In genomic region chr10:21146263-21146662, GRCm38 (mm10) we compare ENCODE assay signal across 25 mouse cellular contexts. TPM values are rescaled to one million over a fixed set of nuclear protein-coding genes. Genes with fewer than 3 reads are reported as not detected.
DNase-seq lines count a peak whose midpoint lies in the region; ATAC-seq and TF ChIP-seq lines count a peak whose summit lies in the region.
"Had no signal": no experiment of that assay in that cellular context is flagged by ENCODE, and none has a peak within 500 bp of the region (broad histone marks: within the 10 kb centered on the region; RNA-seq: fewer than 3 reads in every experiment).

No protein-coding gene starts in this region.

- H3K27me3 ChIP-seq in heart, embryonic 11.5 days (ENCODE audit: control insufficient read depth, insufficient read depth, low read length) = no peaks in the 10 kb centered on the region
- H3K27me3 ChIP-seq in thymus, adult 2 months (ENCODE audit: control insufficient read depth, insufficient read depth, low read length) = no peaks in the 10 kb centered on the region
- H3K27me3 ChIP-seq: forebrain, embryonic 15.5 days; heart, embryonic 12.5 days; heart, embryonic 15.5 days; hindbrain, embryonic 13.5 days; intestine, embryonic 15.5 days had no signal

- H3K4me2 ChIP-seq in heart, embryonic 11.5 days = no peak overlapping the region
- H3K4me2 ChIP-seq: forebrain, embryonic 15.5 days; heart, embryonic 12.5 days; heart, embryonic 15.5 days; intestine, embryonic 15.5 days had no signal

- no peak for ATAC-seq in heart, embryonic 11.5 days (replicated peaks; ENCODE audit: insufficient number of reproducible peaks, low FRiP score, low TSS enrichment)
- peak; percentile 85 for ATAC-seq in granulocyte monocyte progenitor cell, adult 5-6 weeks (replicated peaks; ENCODE audit: poor library complexity, severe bottlenecking)
- ATAC-seq in megakaryocyte-erythroid progenitor cell, adult 5-6 weeks (replicated peaks; ENCODE audit: low FRiP score, low TSS enrichment, poor library complexity, severe bottlenecking) = 0 out of 2 replicates have a peak, but pooled peaks have one; percentile 12
- ATAC-seq: activated CD4-positive, CD25-positive, alpha-beta regulatory T cell, adult 4 months; hindbrain, embryonic 16.5 days; intestine, embryonic 15.5 days had no signal

- 0 out of 2 replicates have a peak, but pooled peaks cover 2% of the 10 kb centered on the region for H3K4me1 ChIP-seq in heart, embryonic 11.5 days (ENCODE audit: control insufficient read depth, insufficient read depth, low read length)
- H3K4me1 ChIP-seq in thymus, adult 2 months (replicated peaks; ENCODE audit: control insufficient read depth, insufficient read depth, low read length) = peaks cover 6% of the 10 kb centered on the region; the same call in 1 of the 2 replicates
- H3K4me1 ChIP-seq: heart, embryonic 12.5 days had no signal

- intact Hi-C loops in left cerebral cortex, postnatal 25 days (cut with DNase I) = no loop called here

- no peak overlapping the region for H3K4me3 ChIP-seq in heart, embryonic 11.5 days (ENCODE audit: low read depth, low read length)
- H3K4me3 ChIP-seq in thymus, adult 2 months (ENCODE audit: control insufficient read depth, insufficient read depth, low read length) = no peak overlapping the region
- H3K4me3 ChIP-seq: forebrain, embryonic 15.5 days; heart, embryonic 12.5 days; heart, embryonic 15.5 days; hindbrain, embryonic 10.5 days; intestine, embryonic 15.5 days had no signal

- H3K27ac ChIP-seq in heart, embryonic 11.5 days (ENCODE audit: low read depth, low read length) = no peak overlapping the region
- peak overlapping the region; percentile 3; the same call in 1 of the 2 replicates for H3K27ac ChIP-seq in thymus, adult 2 months (ENCODE audit: control insufficient read depth, insufficient read depth, low read length)
- H3K27ac ChIP-seq: forebrain, embryonic 15.5 days; heart, embryonic 15.5 days; hindbrain, embryonic 10.5 days; intestine, embryonic 15.5 days had no signal

- no peak for TF ChIP-seq CTCF in thymus, adult 2 months (IDR thresholded peaks at IDR 0.05; ENCODE audit: borderline replicate concordance, control insufficient read depth, extremely low read depth, insufficient read depth, low read length, poor library complexity)

- no peaks in the 10 kb centered on the region for H3K9me3 ChIP-seq in heart, embryonic 11.5 days (replicated peaks; ENCODE audit: control insufficient read depth, low read length)
- H3K9me3 ChIP-seq: forebrain, embryonic 15.5 days; heart, embryonic 12.5 days; heart, embryonic 15.5 days; hindbrain, embryonic 10.5 days; hindbrain, embryonic 13.5 days; intestine, embryonic 15.5 days had no signal

- DNase-seq in heart, adult 11 months = peak; percentile 43
- no peak for DNase-seq in thymus, adult 2 months
- DNase-seq in thymus, postnatal 0 days (ENCODE audit: low spot score) = no peak
- DNase-seq in layer of hippocampus, postnatal 14 days (ENCODE audit: low spot score in 2 of 2) = no peak
- no peak for DNase-seq in left cerebral cortex, postnatal 25 days (ENCODE audit: low spot score in 2 of 2)
- DNase-seq: adrenal gland, postnatal 10 days; cerebellum, adult 11-12 months; cerebellum, adult 8-10 months; cerebellum, postnatal 10 days; cerebellum, postnatal 36 days; gastrocnemius, postnatal 25 days; heart, postnatal 10 days; heart, postnatal 36 days had no signal

- no peak overlapping the region for H3K9ac ChIP-seq in heart, embryonic 11.5 days (ENCODE audit: low read depth, low read length)
- H3K9ac ChIP-seq: forebrain, embryonic 15.5 days; heart, embryonic 12.5 days; heart, embryonic 15.5 days; hindbrain, embryonic 13.5 days; intestine, embryonic 15.5 days had no signal

- TF ChIP-seq POLR2A in thymus, adult 2 months (IDR thresholded peaks at IDR 0.05; ENCODE audit: control insufficient read depth, extremely low read depth, insufficient read depth, low read length, poor library complexity) = no peak

- 65% methylated on average over 2 of the region's 2 CpGs for WGBS in heart, embryonic 11.5 days (ENCODE audit: insufficient replicate concordance)
- 30% methylated on average over 2 of the region's 2 CpGs for WGBS in thymus, adult 2 months

- no peaks in the 10 kb centered on the region for H3K36me3 ChIP-seq in heart, embryonic 11.5 days (ENCODE audit: control insufficient read depth, insufficient read depth, low read length)
- H3K36me3 ChIP-seq in thymus, adult 2 months (ENCODE audit: control insufficient read depth, insufficient read depth, low read length) = peaks cover 98% of the 10 kb centered on the region
- H3K36me3 ChIP-seq: heart, embryonic 12.5 days; heart, embryonic 15.5 days; hindbrain, embryonic 13.5 days; intestine, embryonic 15.5 days had no signal

RNA-seq across cellular contexts. Expression of gene Myb, which starts 14.5 kb away (rescaled TPM):
- 1.1 and 1.9 TPM in 2 replicates for polyA plus RNA-seq in heart, embryonic 11.5 days (2014; fragmentation: Nextera tagmentation; extraction: Ambion mirVana)
- polyA plus RNA-seq in thymus, adult 2 months (2012; rRNA removed) = 318 and 334 TPM in 2 replicates
- polyA plus RNA-seq in thymus, postnatal 0 days (2015; fragmentation: Nextera tagmentation; extraction: Ambion mirVana) = 183 and 202 TPM in 2 replicates
- 711 and 754 TPM in 2 replicates for total RNA-seq in granulocyte monocyte progenitor cell, adult 5-6 weeks (2014; fragmentation: Nextera tagmentation)
- 604 and 618 TPM in 2 replicates for total RNA-seq in granulocyte monocyte progenitor cell, adult 5-6 weeks (2017)
- total RNA-seq in megakaryocyte-erythroid progenitor cell, adult 5-6 weeks (2014; fragmentation: Nextera tagmentation) = 558 and 586 TPM in 2 replicates
- total RNA-seq in megakaryocyte-erythroid progenitor cell, adult 5-6 weeks (2017) = 527 and 574 TPM in 2 replicates
- total RNA-seq in layer of hippocampus, postnatal 14 days (2021) = 1 to 10 TPM; 1.2 to 1.3 TPM
- total RNA-seq in left cerebral cortex, postnatal 25 days (2021) = under 1 TPM; 0.34 to 0.60 TPM
- total RNA-seq: adrenal gland, adult 18-20 months; heart, postnatal 36 days had no signal

Comparison
In these comparisons a context has a peak if more than half of its experiments do, and no peak if none do; other contexts are left out.
1. RNA of gene Myb, which starts 14.5 kb away (total RNA-seq): 604 to 754 TPM in granulocyte monocyte progenitor cell, adult 5-6 weeks and 527 to 586 TPM in megakaryocyte-erythroid progenitor cell, adult 5-6 weeks; 1.2 to 1.3 TPM in layer of hippocampus, postnatal 14 days and 0.34 to 0.60 TPM in left cerebral cortex, postnatal 25 days; every median in the first group is over 100 times any median in the second.